Mouse (Mus musculus): ENCODE measurements around the gene Accsl. TPM values are rescaled to one million over a fixed set of nuclear protein-coding genes. Genes with fewer than 3 reads are reported as not detected.

Accsl gene
- polyA plus RNA-seq, 1 experiment = 0.04 TPM

DNA sequence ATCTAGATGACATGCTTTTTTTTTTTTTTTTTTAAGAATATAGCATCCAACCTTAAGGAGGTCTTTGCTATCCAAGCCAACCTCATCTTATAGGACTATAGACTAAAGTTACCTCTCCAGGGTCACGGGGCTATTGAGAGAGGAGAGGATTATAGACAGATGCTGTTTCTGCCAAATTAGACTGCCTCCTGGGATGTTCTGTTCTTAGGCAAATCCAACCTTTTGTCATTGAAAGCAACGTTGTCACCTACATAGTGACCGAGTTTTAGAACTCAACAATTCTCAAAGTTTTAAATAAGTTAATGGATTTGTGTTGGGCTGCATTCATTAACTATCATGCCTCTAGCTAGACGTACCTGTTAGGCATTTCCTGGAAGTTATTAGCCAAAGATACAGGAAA lies 5.7 kb downstream of the Accsl start:
- H3K36me3 ChIP-seq (ENCODE audit: control insufficient read depth, insufficient read depth, low read length) = no peaks in the 10 kb centered on the region
- H3K27ac ChIP-seq (ENCODE audit: insufficient read depth, low read length) = no peak overlapping the region
- no peaks in the 10 kb centered on the region for H3K27me3 ChIP-seq (ENCODE audit: control insufficient read depth, insufficient read depth, low read length)
- no peaks in the 10 kb centered on the region for H3K4me1 ChIP-seq (ENCODE audit: control insufficient read depth, insufficient read depth, insufficient read length)
- H3K4me3 ChIP-seq (ENCODE audit: extremely low read depth, insufficient read depth, insufficient read length) = no peak overlapping the region
- no peak for TF ChIP-seq POLR2A (IDR thresholded peaks at IDR 0.05; ENCODE audit: low read depth, low read length)
- no peak for TF ChIP-seq CTCF (IDR thresholded peaks at IDR 0.05; ENCODE audit: extremely low read depth, insufficient read depth, insufficient read length, insufficient replicate concordance)
- DNase-seq (ENCODE audit: low read depth in 1 of 2, low spot score in 2 of 2) = no peak
- 82% methylated on average over 4 of the region's 4 CpGs for WGBS

DNA sequence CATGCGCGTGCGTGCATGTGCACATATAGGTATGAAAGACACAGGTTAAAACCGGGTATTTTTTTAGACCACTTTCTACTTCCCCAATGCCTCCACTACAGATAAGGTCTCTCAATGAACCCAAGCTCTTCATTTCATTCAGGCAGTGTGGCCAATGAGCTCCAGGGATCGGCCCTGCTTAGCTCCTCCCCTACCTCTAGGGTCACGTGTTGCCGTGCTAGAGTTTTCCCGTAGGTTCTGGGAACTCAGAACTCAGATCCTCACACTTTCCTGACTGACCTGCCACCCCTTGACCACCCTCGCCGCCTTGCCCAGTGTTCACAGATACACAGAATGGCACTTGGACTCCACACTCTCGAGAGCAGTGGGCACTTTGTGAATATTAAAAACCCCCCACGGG lies 10.1 kb downstream of the Accsl start:
- Histone ChIP-seq H3K36me3 (ENCODE audit: control insufficient read depth, insufficient read depth, low read length) (no peaks in the 10 kb centered on the region), H3K4me1 (ENCODE audit: control insufficient read depth, insufficient read depth, insufficient read length) (no peaks in the 10 kb centered on the region), H3K4me3 (ENCODE audit: extremely low read depth, insufficient read depth, insufficient read length) (no peak overlapping the region), H3K27ac (ENCODE audit: insufficient read depth, low read length) (no peak overlapping the region), H3K27me3 (ENCODE audit: control insufficient read depth, insufficient read depth, low read length) (no peaks in the 10 kb centered on the region)
- DNase-seq (ENCODE audit: low read depth in 1 of 2, low spot score in 2 of 2) = no peak
- 63% methylated on average over 12 of the region's 12 CpGs for WGBS
- TF ChIP-seq CTCF (IDR thresholded peaks at IDR 0.05; ENCODE audit: extremely low read depth, insufficient read depth, insufficient read length, insufficient replicate concordance) = no peak
- TF ChIP-seq POLR2A (IDR thresholded peaks at IDR 0.05; ENCODE audit: low read depth, low read length) = no peak

DNA sequence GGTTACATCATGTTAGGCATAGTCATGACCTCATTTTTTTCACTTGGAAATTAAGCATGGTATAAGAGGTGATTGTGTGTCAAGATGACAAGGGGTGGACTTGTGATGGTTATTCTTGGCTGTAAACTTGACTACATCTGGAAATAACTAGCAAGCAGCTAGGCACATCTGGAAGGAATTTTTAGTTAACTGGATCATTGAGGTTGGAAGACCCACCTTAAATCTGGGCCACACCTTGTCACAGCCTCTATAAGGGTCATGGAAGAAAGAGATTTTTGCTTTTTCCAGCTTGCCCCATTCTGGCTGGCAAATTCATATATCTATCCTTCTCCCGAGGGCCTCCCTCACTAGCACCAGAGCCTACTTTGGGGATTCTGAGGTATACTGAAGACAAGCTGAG lies 17.7 kb downstream of the Accsl start:
- Histone ChIP-seq H3K27me3 (ENCODE audit: control insufficient read depth, insufficient read depth, low read length) (no peaks in the 10 kb centered on the region), H3K27ac (ENCODE audit: insufficient read depth, low read length) (no peak overlapping the region), H3K4me1 (ENCODE audit: control insufficient read depth, insufficient read depth, insufficient read length) (no peaks in the 10 kb centered on the region; the same call in 1 of the 2 replicates), H3K36me3 (ENCODE audit: control insufficient read depth, insufficient read depth, low read length) (no peaks in the 10 kb centered on the region), H3K4me3 (ENCODE audit: extremely low read depth, insufficient read depth, insufficient read length) (no peak overlapping the region)
- no peak for DNase-seq (ENCODE audit: low read depth in 1 of 2, low spot score in 2 of 2)
- 79% methylated on average over 1 of the region's 1 CpGs for WGBS
- TF ChIP-seq CTCF (IDR thresholded peaks at IDR 0.05; ENCODE audit: extremely low read depth, insufficient read depth, insufficient read length, insufficient replicate concordance) (no peak), POLR2A (IDR thresholded peaks at IDR 0.05; ENCODE audit: low read depth, low read length) (no peak)

DNA sequence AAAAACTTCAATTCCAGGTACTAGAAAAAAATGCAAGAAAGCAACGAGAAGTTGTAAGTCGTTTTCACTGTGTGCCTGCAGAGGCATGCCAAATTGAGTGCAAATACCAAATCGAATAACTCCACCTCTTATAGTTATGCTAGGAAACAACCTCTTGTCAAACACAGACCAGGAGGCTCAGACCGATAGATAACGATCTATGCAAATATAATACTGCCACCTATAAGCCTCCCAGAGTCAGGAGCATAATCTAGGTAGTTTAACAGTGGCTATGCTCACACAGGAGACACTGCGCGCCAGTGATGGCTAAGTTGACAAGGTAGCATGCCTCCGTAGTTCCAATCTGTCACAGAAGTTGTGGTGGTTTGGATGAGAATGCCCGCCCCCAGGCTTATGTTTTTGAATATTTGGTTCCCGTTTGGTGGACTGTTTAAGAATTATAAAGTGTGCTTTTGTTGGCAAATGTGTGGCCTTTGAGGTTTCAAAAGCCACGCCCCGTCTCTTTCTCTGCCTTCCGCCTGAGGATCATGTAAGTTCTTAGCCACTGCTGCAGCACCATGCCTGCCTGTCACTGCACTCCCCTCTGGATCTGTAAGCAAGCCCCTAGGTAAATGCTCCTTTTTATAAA lies 18.5 kb downstream of the Accsl start:
- H3K27me3 ChIP-seq (ENCODE audit: control insufficient read depth, insufficient read depth, low read length) = no peaks in the 10 kb centered on the region
- no peak overlapping the region for H3K27ac ChIP-seq (ENCODE audit: insufficient read depth, low read length)
- WGBS = 4% methylated on average over 13 of the region's 13 CpGs
- H3K4me3 ChIP-seq (ENCODE audit: extremely low read depth, insufficient read depth, insufficient read length) = peak overlapping the region; percentile 10
- DNase-seq (ENCODE audit: low read depth in 1 of 2, low spot score in 2 of 2) = peak in 1 of 2 experiments; percentile 15
- no peak for TF ChIP-seq POLR2A (IDR thresholded peaks at IDR 0.05; ENCODE audit: low read depth, low read length)
- no peak for TF ChIP-seq CTCF (IDR thresholded peaks at IDR 0.05; ENCODE audit: extremely low read depth, insufficient read depth, insufficient read length, insufficient replicate concordance)
- H3K36me3 ChIP-seq (ENCODE audit: control insufficient read depth, insufficient read depth, low read length) = 0 out of 2 replicates have a peak, but pooled peaks cover 1% of the 10 kb centered on the region
- no peaks in the 10 kb centered on the region; the same call in 1 of the 2 replicates for H3K4me1 ChIP-seq (ENCODE audit: control insufficient read depth, insufficient read depth, insufficient read length)

DNA sequence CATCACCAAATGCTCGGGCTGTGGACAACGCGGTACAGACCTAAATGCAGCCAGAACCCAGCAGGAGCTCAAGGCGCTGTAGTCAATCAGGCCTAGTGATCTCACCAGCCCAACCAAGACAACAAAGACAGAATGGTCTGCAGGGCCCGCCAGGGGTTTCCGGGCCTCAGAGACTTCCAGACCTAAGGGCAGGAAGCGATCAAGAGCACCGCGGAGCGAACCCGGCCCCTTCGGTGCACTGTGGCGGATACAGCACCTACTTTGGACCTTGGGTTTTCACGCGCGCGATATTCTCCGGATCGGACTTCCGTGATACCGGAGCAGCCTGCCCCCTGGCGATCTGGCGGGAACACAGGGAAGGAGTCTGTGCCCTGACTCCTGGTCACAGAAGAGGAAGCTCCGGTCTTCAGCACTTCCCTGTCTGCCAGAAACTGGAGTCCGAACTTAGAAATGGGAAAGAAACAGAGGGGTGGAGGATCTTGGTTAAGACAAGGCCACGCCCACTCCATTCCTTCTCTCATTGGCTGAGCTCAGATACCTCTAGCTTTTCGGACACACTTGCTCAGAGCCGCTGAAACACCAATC lies 19.4 kb downstream of the Accsl start, which contains the start of gene Accs:
Gene Accs, minus strand, starts transcription at position 439 of the 585 bp plus-strand sequence.
- Histone ChIP-seq H3K27me3 (ENCODE audit: control insufficient read depth, insufficient read depth, low read length) (no peaks in the 10 kb centered on the region), H3K4me1 (ENCODE audit: control insufficient read depth, insufficient read depth, insufficient read length) (no peaks in the 10 kb centered on the region; the same call in 1 of the 2 replicates), H3K4me3 (ENCODE audit: extremely low read depth, insufficient read depth, insufficient read length) (peak within 1 kb of the TSS; percentile 80), H3K27ac (ENCODE audit: insufficient read depth, low read length) (peak within 1 kb of the TSS; percentile 68), H3K36me3 (ENCODE audit: control insufficient read depth, insufficient read depth, low read length) (0 out of 2 replicates have a peak, but pooled peaks cover 2% of the 10 kb centered on the region)
- TF ChIP-seq POLR2A (IDR thresholded peaks at IDR 0.05; ENCODE audit: low read depth, low read length) = no peak
- TF ChIP-seq CTCF (IDR thresholded peaks at IDR 0.05; ENCODE audit: extremely low read depth, insufficient read depth, insufficient read length, insufficient replicate concordance) = 0 out of 2 replicates have a peak, but pooled peaks have one; percentile 21
- DNase-seq (ENCODE audit: low read depth in 1 of 2, low spot score in 2 of 2) = peak; percentile 47 to 50
- WGBS = 1% methylated on average over 28 of the region's 28 CpGs

DNA sequence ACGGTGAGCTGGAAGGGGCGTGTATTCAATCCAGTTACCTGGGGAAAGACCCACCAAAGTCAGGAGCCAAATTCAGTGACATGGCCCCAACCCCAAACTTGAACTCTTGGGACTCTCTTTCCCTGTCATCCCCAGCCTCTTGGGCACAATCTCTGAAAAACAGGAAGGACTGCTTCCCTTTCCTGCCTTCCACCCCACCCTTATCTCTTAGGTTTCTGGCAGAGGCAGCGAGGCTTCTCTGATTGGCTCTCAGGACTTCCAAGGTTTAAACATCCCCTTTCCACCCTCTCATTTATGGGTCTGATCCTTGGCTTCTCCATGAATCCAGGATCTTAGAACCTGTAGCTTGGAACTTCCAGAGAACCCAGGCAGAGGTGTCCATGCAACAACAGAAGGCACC lies 27.6 kb downstream of the Accsl start:
- Histone ChIP-seq H3K27ac (ENCODE audit: insufficient read depth, low read length) (no peak overlapping the region), H3K27me3 (ENCODE audit: control insufficient read depth, insufficient read depth, low read length) (no peaks in the 10 kb centered on the region), H3K36me3 (ENCODE audit: control insufficient read depth, insufficient read depth, low read length) (peaks cover 14% of the 10 kb centered on the region), H3K4me1 (ENCODE audit: control insufficient read depth, insufficient read depth, insufficient read length) (no peaks in the 10 kb centered on the region), H3K4me3 (ENCODE audit: extremely low read depth, insufficient read depth, insufficient read length) (no peak overlapping the region)
- no peak for TF ChIP-seq CTCF (IDR thresholded peaks at IDR 0.05; ENCODE audit: extremely low read depth, insufficient read depth, insufficient read length, insufficient replicate concordance)
- no peak for TF ChIP-seq POLR2A (IDR thresholded peaks at IDR 0.05; ENCODE audit: low read depth, low read length)
- no peak for DNase-seq (ENCODE audit: low read depth in 1 of 2, low spot score in 2 of 2)
- WGBS = 91% methylated on average over 3 of the region's 3 CpGs

DNA sequence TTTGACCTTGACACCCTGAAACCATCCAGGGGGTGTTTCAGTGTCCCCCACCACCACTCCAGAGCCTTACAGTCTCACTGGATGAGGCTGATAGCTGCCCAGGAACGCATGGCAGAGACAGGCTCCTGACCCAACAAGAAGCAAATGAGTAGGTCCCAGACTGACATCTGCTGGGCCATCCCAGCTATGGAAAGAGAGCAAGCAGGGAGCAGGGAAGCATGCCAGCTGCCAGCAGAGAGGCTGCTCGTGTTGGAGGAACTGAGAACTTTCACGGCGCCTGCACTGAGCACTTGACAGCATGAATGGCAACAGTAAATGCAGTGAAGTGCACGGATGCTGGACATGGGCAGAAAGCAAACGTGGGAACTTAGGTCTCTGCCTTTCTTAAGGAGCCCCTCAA lies 28.8 kb downstream of the Accsl start:
- Histone ChIP-seq H3K4me1 (ENCODE audit: control insufficient read depth, insufficient read depth, insufficient read length) (no peaks in the 10 kb centered on the region), H3K27ac (ENCODE audit: insufficient read depth, low read length) (no peak overlapping the region), H3K4me3 (ENCODE audit: extremely low read depth, insufficient read depth, insufficient read length) (no peak overlapping the region), H3K36me3 (ENCODE audit: control insufficient read depth, insufficient read depth, low read length) (peaks cover 13% of the 10 kb centered on the region), H3K27me3 (ENCODE audit: control insufficient read depth, insufficient read depth, low read length) (no peaks in the 10 kb centered on the region)
- 88% methylated on average over 6 of the region's 6 CpGs for WGBS
- no peak for DNase-seq (ENCODE audit: low read depth in 1 of 2, low spot score in 2 of 2)
- TF ChIP-seq POLR2A (IDR thresholded peaks at IDR 0.05; ENCODE audit: low read depth, low read length) = no peak
- TF ChIP-seq CTCF (IDR thresholded peaks at IDR 0.05; ENCODE audit: extremely low read depth, insufficient read depth, insufficient read length, insufficient replicate concordance) = no peak
